Mouse (Mus musculus) limb, embryonic 14.5 days (tissue): ENCODE data around the gene Sp2. TPM values are rescaled to one million over a fixed set of nuclear protein-coding genes. Genes with fewer than 3 reads are reported as not detected.

Source experiments
- ATAC-seq: fragments of 200-750 bp; cut with Nextera tagmentation; 2 replicates; pipeline ENCODE4 v1.8.0; 2017; ENCODE audit warnings: low read depth, moderate number of reproducible peaks, moderate TSS enrichment; ENCODE audit not compliant: low FRiP score
- DNase-seq: peaks from one replicate; pipeline ENCODE4 v3.0.0-alpha.2; 2015; ENCODE audit warnings: low spot score
- H3K27ac ChIP-seq: fragments of 300-500 bp; sonication (generic); replicated peaks from 2 replicates; pipeline ENCODE4 v1.5.1; 2014; ENCODE audit warnings: low read depth, mild to moderate bottlenecking, low read length, moderate library complexity, mixed read lengths
- H3K27me3 ChIP-seq: fragments of 300-500 bp; sonication (generic); 2 replicates; pipeline ENCODE4 v1.6.1; 2014; ENCODE audit warnings: low read length, mixed read lengths; ENCODE audit not compliant: control insufficient read depth, insufficient read depth
- H3K36me3 ChIP-seq: fragments of 300-500 bp; sonication (generic); 2 replicates; pipeline ENCODE4 v1.6.1; 2014; ENCODE audit warnings: mild to moderate bottlenecking, low read length, moderate library complexity, mixed read lengths; ENCODE audit not compliant: control insufficient read depth, insufficient read depth
- H3K4me1 ChIP-seq: fragments of 300-500 bp; sonication (generic); 2 replicates; pipeline ENCODE4 v1.6.1; 2014; ENCODE audit warnings: antibody characterized with exemption, low read length, mixed read lengths; ENCODE audit not compliant: control insufficient read depth, insufficient read depth
- H3K4me2 ChIP-seq: fragments of 300-500 bp; sonication (generic); replicated peaks from 2 replicates; pipeline ENCODE4 v1.6.1; 2014; ENCODE audit warnings: low read depth, mild to moderate bottlenecking, low read length, moderate library complexity; ENCODE audit not compliant: severe bottlenecking
- H3K4me3 ChIP-seq: fragments of 300-500 bp; sonication (generic); replicated peaks from 2 replicates; pipeline ENCODE4 v1.5.1; 2014; ENCODE audit warnings: low read length
- H3K9ac ChIP-seq: fragments of 300-500 bp; sonication (generic); 2 replicates; pipeline ENCODE4 v1.6.1; 2014; ENCODE audit warnings: mild to moderate bottlenecking, low read depth, low read length, moderate library complexity; ENCODE audit not compliant: severe bottlenecking
- H3K9me3 ChIP-seq: fragments of 300-500 bp; sonication (generic); 2 replicates; pipeline ENCODE4 v1.6.1; 2016; ENCODE audit warnings: low read length; ENCODE audit not compliant: control insufficient read depth
- POLR2A ChIP-seq: fragments of 200-500 bp; IDR thresholded peaks from 2 replicates; pipeline ENCODE4 v1.8.0; 2012; ENCODE audit warnings: inconsistent platforms, mild to moderate bottlenecking, moderate library complexity, borderline replicate concordance; ENCODE audit not compliant: insufficient read depth, insufficient read length; ENCODE audit errors: extremely low read depth
- WGBS: fragments of 180-500 bp; shearing (Covaris S2); extraction: QIAGEN DNeasy Blood & Tissue Kit; methylation state at CpG from one replicate; pipeline ENCODE4 v1.1.7; 2014; 5-methylcytosine and 5-hydroxymethylcytosine counted together
- polyA plus RNA-seq, 2 experiments: library from polyadenylated mRNA; depleted of rRNA in 1 of 2; stranded (reverse) in 1 of 2; unstranded in 1 of 2; fragments of >200 nt; fragmentation: Nextera tagmentation in 1 of 2; extraction: Ambion mirVana in 1 of 2; gene quantifications; 2 replicates each; pipeline versions ENCODE4 v1.2.1 to v1.2.3; 2012 to 2014

Sp2 gene
- polyA plus RNA-seq, 2 experiments: 16.0 to 17.1 TPM

DNA sequence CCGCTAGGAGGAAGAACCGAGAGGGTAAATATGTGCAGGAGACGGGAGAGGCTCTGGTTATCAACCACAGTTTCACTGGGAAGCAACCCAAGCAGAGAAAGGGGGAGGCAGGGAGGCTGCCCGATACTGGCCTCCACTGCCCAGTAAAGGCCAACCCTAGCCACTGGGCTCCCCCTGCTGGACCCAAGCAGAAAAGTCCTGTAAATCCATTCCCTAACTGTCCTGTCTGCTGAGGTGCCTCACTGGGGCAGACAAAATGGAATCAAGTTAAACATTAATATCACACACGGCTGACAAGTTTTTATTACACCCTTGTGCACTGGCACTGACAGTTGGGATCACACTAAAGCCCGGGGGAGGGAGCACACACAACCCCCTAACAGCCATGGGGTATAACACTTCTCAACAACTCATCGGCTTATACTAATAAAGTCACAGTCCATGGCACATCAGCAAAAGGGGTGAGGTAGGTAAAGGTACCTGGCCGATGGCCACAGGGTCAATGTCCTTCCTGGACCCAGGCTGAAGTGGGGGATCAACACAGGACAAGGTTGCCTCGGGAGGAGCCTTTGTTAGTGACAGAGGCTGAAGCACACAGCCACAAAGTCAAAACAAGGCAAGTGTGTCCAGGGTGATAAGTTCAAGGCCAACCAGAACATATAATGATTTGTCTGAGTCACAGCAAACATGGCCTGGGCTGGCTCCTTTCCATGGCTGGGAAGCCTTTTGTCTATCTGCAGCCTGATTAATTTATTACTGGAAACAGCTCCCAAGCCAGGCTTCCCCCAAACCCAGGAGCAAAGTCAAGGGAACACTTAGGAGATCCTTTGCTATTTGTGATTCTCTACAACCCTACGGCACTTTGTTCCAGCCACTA, 45.0 kb downstream of the Sp2 start:
- no peak for TF ChIP-seq POLR2A
- Histone ChIP-seq H3K4me1 (no peaks in the 10 kb centered on the region), H3K9ac (no peak overlapping the region), H3K4me3 (no peak overlapping the region), H3K27ac (no peak overlapping the region), H3K27me3 (no peaks in the 10 kb centered on the region), H3K9me3 (no peaks in the 10 kb centered on the region), H3K4me2 (no peak overlapping the region), H3K36me3 (no peaks in the 10 kb centered on the region)
- ATAC-seq: peak; percentile 47; the same call in 1 of the 2 replicates
- no peak for DNase-seq
- 55% methylated on average over 10 of the region's 10 CpGs for WGBS

GRCm38 (mm10) chr11:96935872-96936650, 46.7 kb downstream of the Sp2 start:
- 83% methylated on average over 9 of the region's 9 CpGs for WGBS
- H3K4me1 ChIP-seq: peaks cover 4% of the 10 kb centered on the region; the same call in 1 of the 2 replicates

GRCm38 (mm10) chr11:96934921-96935356, 47.8 kb downstream of the Sp2 start:
- TF ChIP-seq POLR2A: no peak
- Histone ChIP-seq H3K4me3 (no peak overlapping the region), H3K27me3 (no peaks in the 10 kb centered on the region; the same call in 1 of the 2 replicates), H3K36me3 (no peaks in the 10 kb centered on the region), H3K4me2 (no peak overlapping the region; the same call in 1 of the 2 replicates), H3K9me3 (no peaks in the 10 kb centered on the region), H3K4me1 (peaks cover 4% of the 10 kb centered on the region; the same call in 1 of the 2 replicates), H3K9ac (no peak overlapping the region), H3K27ac (no peak overlapping the region)
- WGBS: 30% methylated on average over 12 of the region's 12 CpGs
- ATAC-seq: peak; percentile 70
- peak; percentile 57 for DNase-seq

More at GRCm38 (mm10) chr11:96935872-96936650, 46.7 kb downstream of the Sp2 start:
- H3K36me3 ChIP-seq: no peaks in the 10 kb centered on the region
- H3K27ac ChIP-seq: no peak overlapping the region
- H3K4me2 ChIP-seq: no peak overlapping the region
- no peak for ATAC-seq
- H3K4me3 ChIP-seq: no peak overlapping the region
- H3K27me3 ChIP-seq: no peaks in the 10 kb centered on the region
- no peak for TF ChIP-seq POLR2A
- no peaks in the 10 kb centered on the region for H3K9me3 ChIP-seq
- no peak for DNase-seq
- H3K9ac ChIP-seq: no peak overlapping the region

DNA sequence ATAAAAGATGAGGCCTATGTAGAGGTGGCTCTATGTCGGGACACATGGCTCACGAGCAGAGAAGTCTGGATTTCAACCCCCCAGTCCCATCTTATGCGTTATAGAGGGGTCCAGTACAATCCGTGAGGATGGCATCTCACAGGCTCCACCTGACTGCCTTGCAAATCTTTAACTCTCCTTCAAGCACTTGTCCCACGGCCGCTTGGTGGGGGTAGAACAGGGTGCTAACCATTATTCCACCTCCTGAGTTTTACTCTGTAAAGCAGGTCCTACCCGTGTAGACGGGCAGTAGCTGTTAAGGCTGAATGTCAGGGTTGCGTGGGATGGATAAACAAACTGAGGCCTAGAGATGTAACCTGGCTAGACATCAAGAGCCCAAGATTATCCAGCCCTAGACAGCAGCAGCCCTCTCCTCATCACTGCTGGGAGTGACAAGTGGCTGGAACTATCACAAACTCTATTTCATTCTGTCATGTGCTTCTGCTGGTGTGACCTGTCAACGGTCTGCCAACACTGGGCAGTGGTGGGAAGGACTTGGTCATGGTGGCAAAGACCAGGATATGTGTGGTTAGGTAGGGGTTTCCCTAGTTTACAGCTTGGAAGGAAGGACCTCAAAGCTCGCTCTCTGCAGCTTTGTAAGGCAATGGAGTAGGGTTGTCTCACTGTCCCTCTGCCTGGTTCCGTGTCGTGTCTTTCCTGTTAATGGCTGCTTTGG, 49.0 kb downstream of the Sp2 start:
- H3K4me3 ChIP-seq: no peak overlapping the region
- TF ChIP-seq POLR2A: no peak
- WGBS: 87% methylated on average over 13 of the region's 13 CpGs
- no peak overlapping the region for H3K27ac ChIP-seq
- H3K27me3 ChIP-seq: peaks cover 11% of the 10 kb centered on the region
- DNase-seq: no peak
- ATAC-seq: no peak
- H3K4me1 ChIP-seq: peaks cover 4% of the 10 kb centered on the region; the same call in 1 of the 2 replicates
- H3K9me3 ChIP-seq: no peaks in the 10 kb centered on the region
- H3K36me3 ChIP-seq: no peaks in the 10 kb centered on the region
- no peak overlapping the region for H3K9ac ChIP-seq
- H3K4me2 ChIP-seq: no peak overlapping the region
